Mouse (Mus musculus): ENCODE measurements at regions not wholly inside any gene's neighbourhood (a gene's known extent, or its start where the extent isn't known, plus 50 kb on each side); places are given as distances from the start of the nearest gene placed in this dataset.
A peak's percentile ranks its signal among the peaks of the same experiment; 100 is the strongest.

GRCm38 (mm10) chr1:57470356-57470755, 63.5 kb upstream of the Tyw5 start:
- no peak for DNase-seq (ENCODE audit: low spot score)

DNA sequence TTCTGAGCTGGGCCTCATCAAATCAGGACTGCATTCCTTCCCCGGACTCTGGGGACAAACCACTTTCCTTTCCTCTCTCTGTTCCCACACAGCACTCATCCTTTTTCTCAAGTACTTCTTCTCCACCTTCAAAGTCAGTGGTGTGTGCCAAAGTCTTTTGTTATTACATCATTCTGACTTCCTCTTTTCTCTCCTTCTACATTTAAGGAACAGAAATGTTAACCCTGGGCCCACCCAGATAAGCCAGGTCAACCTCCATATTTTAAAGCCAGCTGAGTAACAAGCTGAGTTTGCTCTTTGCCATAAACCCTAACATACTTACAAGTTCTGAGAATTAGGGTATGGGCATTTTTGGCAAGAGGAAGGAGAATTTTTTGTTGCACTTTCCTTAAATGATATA, 65.3 kb upstream of the Tyw5 start:
- DNase-seq (ENCODE audit: low spot score) = no peak

- DNase-seq (ENCODE audit: low spot score) = no peak
These were observed 70.8 kb upstream of the Tyw5 start for GRCm38 (mm10) chr1:57477725-57478124.

DNA sequence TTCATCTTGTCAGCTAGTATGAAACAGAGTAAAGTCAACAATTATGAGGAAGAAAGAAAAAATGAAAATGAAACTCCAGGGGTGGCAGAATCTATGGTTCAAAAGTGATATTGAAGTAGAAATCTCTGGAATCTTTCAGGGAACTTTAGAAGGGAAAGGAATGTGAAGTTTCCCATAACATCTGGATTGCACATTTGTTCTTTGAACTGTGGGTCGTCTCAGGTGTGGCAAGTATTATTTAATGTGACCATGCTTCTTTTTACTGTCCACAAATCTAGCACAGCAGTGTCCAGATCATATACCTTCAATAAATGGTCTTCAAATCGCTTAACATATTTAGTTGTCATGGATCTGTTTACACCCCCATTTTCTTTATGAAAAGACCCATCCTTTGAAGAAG, 71.2 kb upstream of the Tyw5 start:
- DNase-seq (ENCODE audit: low spot score) = no peak

DNA sequence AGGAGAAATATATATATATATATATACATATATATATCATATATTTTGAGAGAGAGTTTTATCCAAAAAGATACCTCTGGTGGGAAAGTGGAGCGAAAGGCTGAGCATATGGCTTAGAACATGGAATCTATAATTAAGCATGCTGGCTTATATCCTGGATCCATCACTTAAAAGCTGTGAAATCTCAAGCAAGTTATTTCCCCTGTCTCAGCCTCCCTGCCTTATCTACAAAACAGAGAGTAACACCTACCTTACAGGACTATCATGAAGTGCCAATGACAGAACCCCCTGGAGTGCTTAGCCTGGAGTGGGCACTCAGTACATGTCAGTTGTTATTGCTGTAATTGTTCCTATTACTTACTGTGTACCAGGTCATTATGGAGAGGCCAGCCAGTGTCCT, 71.9 kb upstream of the Tyw5 start:
- DNase-seq (ENCODE audit: low spot score) = no peak

- no peak for DNase-seq (ENCODE audit: low spot score)
These were observed 72.7 kb upstream of the Tyw5 start for GRCm38 (mm10) chr1:57479566-57479965.

GRCm38 (mm10) chr1:57489176-57489575, 82.3 kb upstream of the Tyw5 start:
- DNase-seq (ENCODE audit: low spot score) = no peak

GRCm38 (mm10) chr1:57489588-57489987, 82.7 kb upstream of the Tyw5 start:
- DNase-seq (ENCODE audit: low spot score) = no peak

GRCm38 (mm10) chr1:57490021-57490420, 83.1 kb upstream of the Tyw5 start:
- peak; percentile 22 for DNase-seq (ENCODE audit: low spot score)

DNA sequence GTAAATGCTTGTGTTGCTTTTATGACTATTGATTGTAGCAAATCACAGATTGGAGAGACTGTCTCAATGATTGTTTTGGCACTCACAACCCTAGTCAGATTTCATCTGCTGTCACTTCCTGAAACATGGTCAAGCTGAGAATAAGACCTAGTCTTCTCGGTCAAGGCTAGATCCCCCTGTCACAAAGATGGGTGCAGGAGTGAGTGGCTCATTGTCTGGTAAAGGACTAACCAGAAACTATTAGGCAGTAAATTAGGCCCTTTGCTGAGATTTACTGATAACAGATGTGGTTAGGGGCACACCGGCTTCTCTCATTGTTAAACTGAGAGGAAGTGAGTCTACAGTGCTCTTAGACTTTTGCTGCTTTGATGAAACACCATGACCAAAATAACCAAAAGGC, 85.8 kb upstream of the Tyw5 start:
- no peak for DNase-seq (ENCODE audit: low spot score)

DNA sequence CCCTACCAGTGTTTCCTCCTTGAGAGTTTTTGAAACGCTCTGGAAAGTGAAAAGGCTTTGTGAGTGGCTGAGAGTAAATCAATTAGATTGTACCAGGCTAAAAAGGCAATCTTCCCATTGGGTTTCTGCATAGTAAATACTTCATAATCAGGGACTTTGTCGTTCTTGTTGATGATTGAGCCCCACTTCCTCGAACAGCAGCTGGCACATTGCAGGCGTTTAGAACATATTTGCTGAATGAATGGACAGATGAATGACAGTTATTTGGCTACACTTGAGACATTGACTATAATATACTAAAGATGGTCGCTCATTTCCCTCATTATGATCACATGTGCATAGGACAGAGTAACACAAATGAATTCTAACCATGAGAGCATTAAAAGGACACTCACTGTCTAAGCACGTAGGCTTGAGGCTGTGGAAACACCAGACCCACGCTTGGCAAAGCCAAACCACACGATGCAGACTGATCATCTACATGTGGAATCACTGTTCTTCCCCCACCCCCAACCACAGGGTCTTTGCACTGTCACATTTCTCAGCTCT, 90.7 kb upstream of the Tyw5 start:
- DNase-seq (ENCODE audit: low spot score) = no peak

DNA sequence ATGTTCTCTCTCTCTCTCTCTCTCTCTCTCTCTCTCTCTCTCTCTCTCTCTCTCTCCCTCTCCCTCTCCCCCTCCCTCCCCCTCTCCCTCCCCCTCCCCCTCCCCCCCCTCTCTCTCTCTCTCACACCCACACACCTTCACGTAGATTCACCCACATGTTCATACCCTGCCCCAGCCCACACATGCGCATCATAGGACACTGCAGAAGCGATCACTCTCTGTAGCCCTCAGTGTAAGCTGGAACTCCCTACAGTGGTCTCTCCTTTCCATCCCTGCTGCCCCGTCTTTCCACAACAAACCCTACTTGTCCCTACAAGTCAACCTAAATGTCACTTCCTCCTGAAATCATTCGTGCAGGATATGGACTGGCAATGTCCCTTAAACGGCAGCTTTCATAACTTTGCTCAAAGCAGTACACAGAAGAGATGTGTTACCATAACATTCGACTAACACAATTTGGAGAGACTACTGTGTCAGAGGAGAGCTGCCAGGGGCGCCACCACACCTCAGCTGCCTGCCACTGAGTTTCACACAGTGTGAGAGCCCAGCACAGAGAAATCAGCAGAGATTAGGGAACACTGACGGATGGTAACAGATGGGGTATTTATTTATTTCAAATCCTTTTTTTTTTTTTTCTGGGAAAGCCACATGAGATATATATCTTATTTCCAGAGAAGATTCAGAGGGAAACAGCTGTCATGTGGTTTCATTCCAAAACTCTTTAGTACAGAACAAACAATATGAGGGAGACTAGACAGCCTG, 103.6 kb upstream of the Tyw5 start:
- DNase-seq (ENCODE audit: low spot score) = no peak

- no peak for DNase-seq (ENCODE audit: low spot score)
These were observed 105.0 kb upstream of the Tyw5 start for GRCm38 (mm10) chr1:57511902-57512301.

DNA sequence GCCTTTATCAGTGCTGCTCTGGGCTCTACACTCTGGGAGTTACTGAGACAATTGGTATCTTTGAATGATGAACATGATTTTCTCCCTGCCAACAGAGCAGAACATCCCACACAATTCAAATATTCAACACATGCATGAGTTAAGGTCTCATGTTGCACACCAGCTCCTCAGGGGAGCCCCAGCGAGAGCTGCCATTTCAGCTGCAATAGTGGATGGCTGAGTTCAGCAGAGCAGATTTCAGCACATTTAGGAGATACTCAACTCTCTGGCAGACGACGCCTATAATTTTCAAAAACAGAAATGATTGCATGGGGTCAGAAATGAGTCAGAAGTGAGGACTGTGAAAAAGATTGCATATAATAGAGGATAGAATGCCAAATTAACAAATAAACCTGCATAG, 105.6 kb upstream of the Tyw5 start:
- DNase-seq (ENCODE audit: low spot score) = no peak

DNA sequence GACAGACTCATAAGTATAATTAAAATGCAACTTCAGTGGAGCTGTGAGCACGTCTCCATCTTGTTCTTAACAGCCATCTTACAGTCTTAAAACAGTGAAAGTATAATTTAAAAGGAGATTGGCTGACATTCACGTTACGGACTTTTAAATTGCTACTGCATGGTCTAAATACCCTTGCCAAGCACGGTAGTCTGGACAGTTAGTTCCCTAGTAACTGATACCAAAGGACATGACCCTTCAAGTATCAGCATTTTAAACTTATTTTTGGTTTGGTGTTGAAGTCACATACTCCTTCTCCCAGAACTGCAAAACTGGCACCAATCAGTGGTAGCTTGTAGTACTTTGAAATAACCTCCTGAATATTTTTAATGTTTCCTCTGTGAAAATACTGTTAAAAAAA, 119.1 kb upstream of the Tyw5 start:
- no peak for DNase-seq (ENCODE audit: low spot score)

GRCm38 (mm10) chr1:57528703-57529102, 121.8 kb upstream of the Tyw5 start:
- no peak for DNase-seq (ENCODE audit: low spot score)

- no peak for DNase-seq (ENCODE audit: low spot score)
These were observed 122.4 kb upstream of the Tyw5 start for GRCm38 (mm10) chr1:57529320-57529719.

GRCm38 (mm10) chr1:57537369-57537768, 130.5 kb upstream of the Tyw5 start:
- DNase-seq (ENCODE audit: low spot score) = no peak

DNA sequence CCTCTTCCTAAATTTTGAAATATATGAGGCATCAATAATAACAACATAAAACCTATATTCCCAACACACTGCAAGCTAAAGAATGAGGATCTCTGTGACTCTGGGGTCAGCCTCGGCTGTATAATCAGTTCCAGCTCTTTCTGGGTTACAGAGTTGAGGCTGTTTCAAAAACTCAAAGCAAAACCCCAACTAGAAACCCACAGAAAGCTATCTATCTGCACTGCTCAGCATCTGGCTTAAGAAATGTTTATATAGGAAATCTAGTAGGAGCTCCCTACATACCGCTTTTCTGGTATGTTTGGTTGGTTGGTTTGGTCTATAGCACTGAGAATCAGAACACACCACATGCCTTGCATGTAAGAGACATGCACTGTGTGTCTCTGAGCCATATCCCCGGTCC, 137.8 kb upstream of the Tyw5 start:
- no peak for DNase-seq (ENCODE audit: low spot score)

DNA sequence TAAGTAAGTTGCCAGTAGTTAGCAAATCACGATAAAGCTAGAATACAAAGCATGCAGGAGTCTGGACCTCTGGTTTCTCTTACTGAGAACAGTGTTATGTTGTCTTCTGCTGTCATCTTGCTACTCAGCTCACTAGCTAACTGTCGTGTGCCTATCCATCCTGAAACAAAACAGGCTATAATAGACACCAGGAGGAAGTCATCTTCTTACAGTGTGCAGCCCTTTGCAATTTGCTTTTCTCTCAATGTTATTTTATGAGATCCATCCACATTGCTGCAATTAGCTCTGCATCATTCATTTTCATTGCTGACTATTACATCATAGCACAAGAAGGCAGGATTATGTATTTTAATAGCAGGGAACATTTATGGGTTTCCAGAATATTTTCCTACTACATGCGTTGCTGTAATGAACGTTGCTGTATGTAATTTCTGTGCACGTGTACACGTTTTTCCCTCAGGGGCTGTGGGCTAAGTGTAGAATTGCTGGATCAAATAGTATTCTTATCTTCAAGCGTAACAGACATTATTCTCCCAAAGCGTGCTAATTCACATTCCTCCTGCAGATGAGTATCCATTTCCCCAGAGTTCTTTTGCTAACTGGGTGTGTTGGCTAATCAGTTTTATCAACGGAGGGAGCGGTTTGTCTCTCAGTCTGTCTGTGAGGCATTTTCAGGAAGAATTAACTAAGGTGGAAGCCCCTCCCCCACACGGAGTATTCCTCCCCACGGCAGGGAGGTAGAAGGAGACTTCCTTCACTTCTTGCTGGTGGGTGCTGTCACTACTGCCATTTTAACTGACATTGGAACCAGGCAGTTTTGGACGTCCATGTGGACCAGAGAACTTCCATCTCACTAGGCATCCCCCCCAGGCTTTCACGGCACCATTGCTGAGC, 139.1 kb upstream of the Tyw5 start:
- DNase-seq (ENCODE audit: low spot score) = no peak

GRCm38 (mm10) chr1:57561517-57561916, 154.6 kb upstream of the Tyw5 start:
- DNase-seq (ENCODE audit: low spot score) = no peak

- DNase-seq (ENCODE audit: low spot score) = no peak
These were observed 157.8 kb upstream of the Tyw5 start for GRCm38 (mm10) chr1:57564676-57565075.

DNA sequence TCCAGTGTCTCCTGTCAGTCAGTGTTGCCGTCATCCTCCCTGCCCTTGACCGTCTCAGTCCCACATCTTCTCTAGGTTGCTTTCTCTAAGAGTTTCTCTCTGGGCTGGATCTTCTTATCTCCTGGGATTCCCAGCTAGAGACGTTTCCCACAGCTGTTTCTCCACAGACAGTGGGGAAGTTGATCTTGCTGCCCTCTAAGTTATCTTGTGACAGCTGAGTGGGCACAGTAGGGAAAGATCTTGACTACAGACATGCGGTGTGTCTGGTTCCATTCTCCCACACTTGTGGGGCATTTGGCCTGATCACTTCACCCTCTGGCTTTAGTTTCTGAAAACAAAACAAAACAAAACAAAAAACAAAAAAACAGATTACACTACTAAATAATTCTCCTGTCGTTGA, 165.2 kb upstream of the Tyw5 start:
- DNase-seq (ENCODE audit: low spot score) = no peak

All from yolk sac, embryonic 10.5 days (tissue).